Mouse (Mus musculus) limb, embryonic 13.5 days (tissue): ENCODE results near the gene Qrich2. TPM values are rescaled to one million over a fixed set of nuclear protein-coding genes. Genes with fewer than 3 reads are reported as not detected.

ENCODE experiments used
- ATAC-seq: fragments of 200-750 bp; cut with Nextera tagmentation; 2 replicates; pipeline ENCODE4 v1.8.0; 2017; ENCODE audit warnings: low read depth, moderate number of reproducible peaks, moderate TSS enrichment; ENCODE audit not compliant: low FRiP score
- H3K27ac ChIP-seq: fragments of 300-500 bp; sonication (generic); 2 replicates; pipeline ENCODE4 v1.5.1; 2015; ENCODE audit warnings: inconsistent platforms, mild to moderate bottlenecking, moderate library complexity
- H3K27me3 ChIP-seq: fragments of 300-500 bp; sonication (generic); 2 replicates; pipeline ENCODE4 v1.6.1; 2015; ENCODE audit warnings: mild to moderate bottlenecking, inconsistent platforms
- H3K36me3 ChIP-seq: fragments of 300-500 bp; sonication (generic); 2 replicates; pipeline ENCODE4 v1.6.1; 2015; ENCODE audit warnings: inconsistent platforms, mild to moderate bottlenecking, moderate library complexity
- H3K4me1 ChIP-seq: fragments of 300-500 bp; sonication (generic); 2 replicates; pipeline ENCODE4 v1.6.1; 2015; ENCODE audit warnings: inconsistent platforms
- H3K4me2 ChIP-seq: fragments of 300-500 bp; sonication (generic); replicated peaks from 2 replicates; pipeline ENCODE4 v1.6.1; 2015; ENCODE audit warnings: inconsistent platforms, mild to moderate bottlenecking, moderate library complexity
- H3K4me3 ChIP-seq: fragments of 300-500 bp; sonication (generic); 2 replicates; pipeline ENCODE4 v1.5.1; 2015; ENCODE audit warnings: moderate library complexity, mild to moderate bottlenecking, inconsistent platforms
- H3K9ac ChIP-seq: fragments of 300-500 bp; sonication (generic); 2 replicates; pipeline ENCODE4 v1.6.1; 2015; ENCODE audit warnings: mild to moderate bottlenecking, inconsistent platforms
- H3K9me3 ChIP-seq: fragments of 300-500 bp; sonication (generic); 2 replicates; pipeline ENCODE4 v1.6.1; 2016; ENCODE audit warnings: inconsistent platforms
- WGBS: fragments of 180-500 bp; shearing (Covaris S2); methylation state at CpG from one replicate; pipeline ENCODE4 v1.1.7; 2015; 5-methylcytosine and 5-hydroxymethylcytosine counted together
- polyA plus RNA-seq: library from polyadenylated mRNA; unstranded; fragments of >200 nt; fragmentation: Nextera tagmentation; extraction: Ambion mirVana; gene quantifications from 2 replicates; pipeline ENCODE4 v1.2.1, GENCODE M21; 2015

The Qrich2 gene
- polyA plus RNA-seq, 1 experiment from 2014 or later = 0.24 TPM

DNA sequence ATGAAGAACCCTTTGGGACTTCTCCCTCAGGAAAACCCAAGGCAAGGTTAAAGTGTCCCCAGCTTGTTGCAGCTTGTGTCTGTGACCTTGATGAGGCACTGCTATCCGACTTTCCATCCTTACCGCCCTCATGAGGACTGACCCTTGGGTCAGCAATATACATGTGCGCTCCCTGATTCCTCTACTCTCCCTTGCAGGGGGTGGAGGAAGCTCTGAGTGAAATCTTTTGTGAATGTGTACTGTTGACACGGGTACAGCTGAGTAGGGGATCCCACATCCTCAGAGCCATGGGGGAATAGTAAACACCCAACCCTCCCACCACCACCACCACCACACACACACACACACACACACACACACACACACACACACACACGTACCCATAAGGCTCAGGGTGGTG lies 2.7 kb downstream of the Qrich2 start:
- Histone ChIP-seq H3K36me3 (no peaks in the 10 kb centered on the region), H3K4me1 (peaks cover 3% of the 10 kb centered on the region; the same call in 1 of the 2 replicates), H3K9me3 (no peaks in the 10 kb centered on the region), H3K27me3 (no peaks in the 10 kb centered on the region), H3K4me2 (no peak overlapping the region), H3K27ac (no peak overlapping the region), H3K4me3 (no peak overlapping the region), H3K9ac (no peak overlapping the region)
- no peak for ATAC-seq
- 58% methylated on average over 5 of the region's 5 CpGs for WGBS

DNA sequence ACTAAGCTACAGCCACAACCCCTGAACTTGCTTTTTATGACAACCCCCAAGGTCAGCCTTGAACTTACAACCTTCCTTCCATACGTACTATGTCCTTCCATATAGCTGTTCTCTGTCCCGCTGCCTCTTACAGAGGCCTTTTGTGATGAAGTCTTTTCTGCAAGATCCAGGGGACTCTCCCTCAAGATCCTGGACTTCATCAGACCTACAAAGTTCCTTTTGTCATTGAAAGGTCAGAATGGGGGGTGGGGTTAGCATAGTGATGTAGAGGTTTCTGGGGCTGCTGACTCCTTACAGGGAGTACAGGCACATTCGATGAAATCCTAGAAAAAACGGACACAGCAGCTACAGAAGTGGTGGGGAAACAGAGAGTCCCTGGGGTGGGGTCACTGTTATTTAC lies 6.3 kb downstream of the Qrich2 start:
- Histone ChIP-seq H3K4me1 (peaks cover 4% of the 10 kb centered on the region; the same call in 1 of the 2 replicates), H3K4me2 (no peak overlapping the region), H3K36me3 (no peaks in the 10 kb centered on the region), H3K9me3 (no peaks in the 10 kb centered on the region), H3K4me3 (no peak overlapping the region), H3K27ac (no peak overlapping the region), H3K27me3 (no peaks in the 10 kb centered on the region), H3K9ac (no peak overlapping the region)
- ATAC-seq = no peak
- 63% methylated on average over 4 of the region's 4 CpGs for WGBS

DNA sequence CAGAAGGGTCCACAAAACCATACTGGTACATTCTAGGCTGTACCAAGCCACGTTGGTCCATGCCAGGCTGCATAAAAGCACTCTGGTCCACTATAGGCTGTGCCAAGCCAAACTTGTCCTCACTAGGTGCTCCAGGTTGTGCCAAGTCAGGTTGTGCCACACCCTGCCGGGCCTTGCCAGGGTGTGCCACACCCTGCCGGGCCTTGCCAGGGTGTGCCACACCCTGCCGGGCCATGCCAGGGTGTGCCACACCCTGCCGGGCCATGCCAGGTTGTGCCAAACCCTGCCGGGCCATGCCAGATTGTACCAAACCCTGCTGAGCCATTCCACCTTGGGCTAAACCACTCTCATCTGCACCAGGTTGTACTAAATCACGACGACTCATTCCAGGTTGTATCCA lies 9.8 kb downstream of the Qrich2 start:
- Histone ChIP-seq H3K4me1 (peaks cover 8% of the 10 kb centered on the region; the same call in 1 of the 2 replicates), H3K27ac (no peak overlapping the region), H3K9ac (no peak overlapping the region), H3K4me3 (no peak overlapping the region), H3K4me2 (no peak overlapping the region), H3K36me3 (no peaks in the 10 kb centered on the region), H3K9me3 (no peaks in the 10 kb centered on the region), H3K27me3 (no peaks in the 10 kb centered on the region)
- WGBS = 82% methylated on average over 8 of the region's 8 CpGs
- no peak for ATAC-seq

- no peak for ATAC-seq
- Histone ChIP-seq H3K4me3 (no peak overlapping the region), H3K4me2 (no peak overlapping the region), H3K4me1 (peaks cover 8% of the 10 kb centered on the region; the same call in 1 of the 2 replicates), H3K27ac (no peak overlapping the region), H3K27me3 (no peaks in the 10 kb centered on the region; the same call in 1 of the 2 replicates), H3K9me3 (peaks cover 9% of the 10 kb centered on the region; the same call in 1 of the 2 replicates), H3K36me3 (no peaks in the 10 kb centered on the region), H3K9ac (no peak overlapping the region)
- WGBS = 90% methylated on average over 10 of the region's 10 CpGs
Measured at GRCm38 (mm10) chr11:116453889-116454288, 12.2 kb downstream of the Qrich2 start.

DNA sequence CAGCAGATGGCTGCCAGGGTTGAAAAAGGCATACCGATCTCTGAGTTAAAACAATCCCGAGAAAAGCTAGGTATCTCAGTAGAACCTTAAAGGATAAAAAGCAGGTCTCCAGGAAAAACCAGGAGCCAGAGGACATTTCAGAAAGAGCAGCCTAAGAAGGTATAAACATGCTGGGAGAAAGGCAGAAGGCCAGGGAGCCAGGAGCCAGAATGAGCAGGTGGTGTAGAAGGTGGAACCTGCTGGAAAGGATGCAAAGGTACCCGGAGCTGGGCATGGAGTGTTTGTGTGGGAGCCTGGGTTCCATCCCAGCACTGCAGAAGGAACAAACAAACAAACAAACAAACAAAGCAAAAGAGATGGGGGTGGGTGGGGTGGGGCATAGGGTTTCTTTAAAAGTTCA lies 16.7 kb downstream of the Qrich2 start:
- 96% methylated on average over 3 of the region's 3 CpGs for WGBS

GRCm38 (mm10) chr11:116447822-116448221 lies 18.2 kb downstream of the Qrich2 start:
- ATAC-seq = no peak
- H3K27ac ChIP-seq = no peak overlapping the region
- WGBS = 62% methylated on average over 5 of the region's 5 CpGs

More for the DNA sequence above, 16.7 kb downstream of the Qrich2 start:
- Histone ChIP-seq H3K9ac (no peak overlapping the region), H3K4me3 (no peak overlapping the region), H3K4me2 (no peak overlapping the region), H3K36me3 (no peaks in the 10 kb centered on the region), H3K9me3 (peaks cover 9% of the 10 kb centered on the region; the same call in 1 of the 2 replicates), H3K27me3 (peaks cover 27% of the 10 kb centered on the region), H3K4me1 (peaks cover 12% of the 10 kb centered on the region), H3K27ac (no peak overlapping the region)
- ATAC-seq = no peak

GRCm38 (mm10) chr11:116446308-116446887 lies 19.6 kb downstream of the Qrich2 start:
- no peak overlapping the region; the same call in 1 of the 2 replicates for H3K9ac ChIP-seq
- no peaks in the 10 kb centered on the region for H3K36me3 ChIP-seq
- peaks cover 16% of the 10 kb centered on the region for H3K4me1 ChIP-seq
- H3K27ac ChIP-seq = no peak overlapping the region
- H3K4me2 ChIP-seq = peak overlapping the region; percentile 40
- peaks cover 27% of the 10 kb centered on the region for H3K27me3 ChIP-seq
- no peak overlapping the region for H3K4me3 ChIP-seq
- H3K9me3 ChIP-seq = peaks cover 9% of the 10 kb centered on the region; the same call in 1 of the 2 replicates
- no peak for ATAC-seq
- 16% methylated on average over 19 of the region's 19 CpGs for whole genome bisulfite sequencing

More at GRCm38 (mm10) chr11:116447822-116448221, 18.2 kb downstream of the Qrich2 start:
- Histone ChIP-seq H3K36me3 (no peaks in the 10 kb centered on the region), H3K4me1 (peaks cover 15% of the 10 kb centered on the region), H3K27me3 (peaks cover 27% of the 10 kb centered on the region), H3K4me2 (no peak overlapping the region), H3K4me3 (no peak overlapping the region), H3K9me3 (peaks cover 9% of the 10 kb centered on the region; the same call in 1 of the 2 replicates), H3K9ac (0 out of 2 replicates have a peak overlapping the region, but pooled peaks have one; percentile 4)

DNA sequence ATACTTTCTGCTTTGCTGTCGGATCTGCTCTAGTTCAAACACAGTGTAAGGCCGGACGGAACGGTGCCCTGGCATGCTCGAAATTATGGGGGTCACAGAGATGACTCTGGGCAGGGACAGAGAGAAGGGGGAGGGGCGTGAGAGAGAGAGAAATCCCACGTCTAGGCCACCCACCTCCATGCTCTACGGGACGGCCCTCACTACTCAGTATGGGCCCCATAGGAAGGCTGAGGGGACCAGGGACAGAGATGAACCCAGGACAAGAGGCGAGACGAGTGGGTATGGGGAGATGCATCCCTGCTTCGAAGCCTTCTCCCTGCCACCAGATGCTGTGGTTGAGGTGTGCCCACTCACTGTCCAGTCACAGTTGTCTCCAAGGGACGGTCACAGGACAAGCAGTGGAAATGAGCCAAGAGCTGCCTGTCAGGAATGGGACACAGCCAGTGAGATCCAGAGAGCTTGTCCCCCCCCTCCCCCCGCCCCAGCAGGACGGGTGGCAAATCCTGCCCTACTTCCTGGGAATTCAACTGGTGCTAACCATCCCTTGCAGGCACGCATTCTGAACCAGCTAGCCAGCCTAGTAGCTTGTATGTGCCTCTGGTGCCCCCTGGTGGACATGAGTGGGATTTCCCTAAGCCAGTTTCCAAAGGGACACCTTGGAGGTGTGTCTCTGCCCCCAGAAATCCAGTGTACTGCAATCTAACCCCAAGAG lies 20.3 kb downstream of the Qrich2 start:
- H3K27me3 ChIP-seq = peaks cover 27% of the 10 kb centered on the region
- WGBS = 30% methylated on average over 16 of the region's 16 CpGs
- ATAC-seq = peak; percentile 72
- H3K36me3 ChIP-seq = no peaks in the 10 kb centered on the region
- no peak overlapping the region for H3K4me3 ChIP-seq
- H3K4me2 ChIP-seq = peak overlapping the region; percentile 41
- no peak overlapping the region for H3K27ac ChIP-seq
- H3K4me1 ChIP-seq = peaks cover 16% of the 10 kb centered on the region
- peak overlapping the region; percentile 25; the same call in 1 of the 2 replicates for H3K9ac ChIP-seq
- peaks cover 7% of the 10 kb centered on the region; the same call in 1 of the 2 replicates for H3K9me3 ChIP-seq

GRCm38 (mm10) chr11:116443935-116444334 lies 22.1 kb downstream of the Qrich2 start:
- Histone ChIP-seq H3K4me1 (peaks cover 16% of the 10 kb centered on the region), H3K4me2 (no peak overlapping the region), H3K27ac (no peak overlapping the region), H3K9me3 (no peaks in the 10 kb centered on the region), H3K9ac (no peak overlapping the region), H3K4me3 (no peak overlapping the region), H3K36me3 (peaks cover 12% of the 10 kb centered on the region), H3K27me3 (peaks cover 27% of the 10 kb centered on the region)
- no peak for ATAC-seq
- WGBS = 82% methylated on average over 6 of the region's 6 CpGs

DNA sequence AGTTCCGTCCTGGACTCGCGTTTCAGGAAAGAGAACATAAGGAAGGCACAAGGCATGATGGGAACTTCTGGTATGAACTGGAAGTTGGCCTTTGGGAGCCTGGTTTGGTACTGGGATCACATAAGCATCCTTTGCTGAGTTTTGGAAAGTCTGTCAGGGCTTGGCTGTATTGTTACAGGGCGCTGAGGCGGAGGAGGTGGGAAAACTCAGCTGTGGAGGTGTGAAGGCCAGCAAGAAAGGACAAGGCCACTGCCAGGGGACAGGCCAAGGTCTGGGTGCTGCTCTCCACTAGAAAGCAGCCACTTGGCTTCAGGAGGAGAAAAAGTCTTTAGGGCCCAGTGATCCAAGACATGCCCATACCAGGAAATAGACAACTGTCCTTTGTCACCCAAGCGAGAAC lies 22.7 kb downstream of the Qrich2 start:
- H3K9ac ChIP-seq = peak overlapping the region; percentile 53; the same call in 1 of the 2 replicates
- no peak for ATAC-seq
- H3K4me2 ChIP-seq = no peak overlapping the region
- WGBS = 79% methylated on average over 6 of the region's 6 CpGs
- peaks cover 22% of the 10 kb centered on the region for H3K27me3 ChIP-seq
- H3K4me1 ChIP-seq = peaks cover 16% of the 10 kb centered on the region
- peaks cover 14% of the 10 kb centered on the region for H3K36me3 ChIP-seq
- H3K4me3 ChIP-seq = no peak overlapping the region
- no peaks in the 10 kb centered on the region for H3K9me3 ChIP-seq
- H3K27ac ChIP-seq = no peak overlapping the region

GRCm38 (mm10) chr11:116442867-116443177 lies 23.2 kb downstream of the Qrich2 start:
- Histone ChIP-seq H3K36me3 (peaks cover 15% of the 10 kb centered on the region), H3K27ac (no peak overlapping the region), H3K4me2 (no peak overlapping the region), H3K9ac (peak overlapping the region; percentile 53; the same call in 1 of the 2 replicates), H3K27me3 (peaks cover 17% of the 10 kb centered on the region), H3K9me3 (no peaks in the 10 kb centered on the region), H3K4me1 (peaks cover 16% of the 10 kb centered on the region), H3K4me3 (no peak overlapping the region)
- ATAC-seq = no peak
- 70% methylated on average over 6 of the region's 6 CpGs for WGBS

GRCm38 (mm10) chr11:116442129-116442866 lies 23.7 kb downstream of the Qrich2 start:
- Histone ChIP-seq H3K27me3 (peaks cover 12% of the 10 kb centered on the region), H3K36me3 (peaks cover 20% of the 10 kb centered on the region), H3K9ac (peak overlapping the region; percentile 53; the same call in 1 of the 2 replicates), H3K4me2 (no peak overlapping the region), H3K9me3 (no peaks in the 10 kb centered on the region), H3K4me1 (peaks cover 21% of the 10 kb centered on the region), H3K27ac (peak overlapping the region; percentile 22; the same call in 1 of the 2 replicates), H3K4me3 (no peak overlapping the region)
- WGBS = 78% methylated on average over 15 of the region's 15 CpGs
- no peak for ATAC-seq
